Mouse (Mus musculus) liver, embryonic 12.5 days (tissue): Measurements from ENCODE around the gene Dap. TPM values are rescaled to one million over a fixed set of nuclear protein-coding genes. Genes with fewer than 3 reads are reported as not detected.

ENCODE experiments used
- ATAC-seq: fragments of 200-750 bp; cut with Nextera tagmentation; 2 replicates; pipeline ENCODE4 v1.8.0; 2017; ENCODE audit warnings: moderate number of reproducible peaks, mild to moderate bottlenecking, moderate library complexity
- H3K27ac ChIP-seq: fragments of 300-500 bp; sonication (generic); 2 replicates; pipeline ENCODE4 v1.5.1; 2016; ENCODE audit warnings: mild to moderate bottlenecking
- H3K27me3 ChIP-seq: fragments of 300-500 bp; sonication (generic); replicated peaks from 2 replicates; pipeline ENCODE4 v1.6.1; 2016; ENCODE audit warnings: mild to moderate bottlenecking, moderate library complexity
- H3K36me3 ChIP-seq: fragments of 300-500 bp; sonication (generic); 2 replicates; pipeline ENCODE4 v1.6.1; 2016; ENCODE audit warnings: mild to moderate bottlenecking, moderate library complexity
- H3K4me1 ChIP-seq: fragments of 300-500 bp; sonication (generic); 2 replicates; pipeline ENCODE4 v1.6.1; 2016
- H3K4me2 ChIP-seq: fragments of 300-500 bp; sonication (generic); 2 replicates; pipeline ENCODE4 v1.6.1; 2016; ENCODE audit warnings: mild to moderate bottlenecking, moderate library complexity
- H3K4me3 ChIP-seq: fragments of 300-500 bp; sonication (generic); 2 replicates; pipeline ENCODE4 v1.5.1; 2016; ENCODE audit warnings: mild to moderate bottlenecking, moderate library complexity
- H3K9ac ChIP-seq: fragments of 300-500 bp; sonication (generic); 2 replicates; pipeline ENCODE4 v1.6.1; 2016; ENCODE audit warnings: mild to moderate bottlenecking, moderate library complexity
- H3K9me3 ChIP-seq: fragments of 300-500 bp; sonication (generic); replicated peaks from 2 replicates; pipeline ENCODE4 v1.6.1; 2016; ENCODE audit warnings: mild to moderate bottlenecking, moderate library complexity
- WGBS: fragments of 180-500 bp; shearing (Covaris S2); methylation state at CpG from one replicate; pipeline ENCODE4 v1.1.7; 2016; ENCODE audit not compliant: insufficient replicate concordance; 5-methylcytosine and 5-hydroxymethylcytosine counted together
- polyA plus RNA-seq: library from polyadenylated mRNA; unstranded; fragments of >200 nt; fragmentation: Nextera tagmentation; extraction: Ambion mirVana; gene quantifications from 2 replicates; pipeline ENCODE4 v1.2.1, GENCODE M21; 2016

The Dap gene
- polyA plus RNA-seq, result 43.3 and 44.3 TPM in 2 replicates

DNA sequence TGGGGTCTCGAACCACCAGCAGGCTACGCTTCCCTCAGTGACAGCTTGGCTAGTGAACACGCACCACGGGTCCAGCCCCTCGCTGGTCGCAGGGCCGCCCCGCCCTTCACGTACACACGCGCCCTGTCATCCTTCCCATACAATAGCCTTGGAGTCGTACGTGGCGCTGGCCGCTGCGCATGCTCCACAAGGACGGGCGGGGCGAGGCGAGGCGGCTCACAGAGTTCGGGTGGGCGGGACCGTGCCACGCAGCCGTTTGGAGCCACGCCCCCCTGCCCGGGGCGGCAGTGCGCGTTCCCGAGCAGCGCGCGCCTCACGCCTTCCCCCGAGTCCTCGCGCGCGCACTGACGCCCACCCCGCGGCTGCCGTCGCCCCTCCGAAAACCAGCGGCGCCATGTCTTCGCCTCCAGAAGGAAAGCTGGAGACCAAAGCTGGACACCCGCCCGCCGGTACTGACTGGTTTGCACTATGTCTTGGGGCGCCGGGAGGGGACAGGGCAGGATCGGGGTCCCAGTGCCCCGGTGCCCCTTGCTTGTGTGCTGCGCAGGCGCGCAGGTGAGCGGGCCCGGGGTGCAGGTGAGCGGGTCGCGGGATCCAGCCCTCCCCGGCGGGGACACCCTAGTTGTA is at the start of gene Dap:
TSS of gene Dap (plus strand) at position 180 of the 627 bp plus-strand sequence.
- ATAC-seq, result peak; percentile 97
- peak within 1 kb of the TSS; percentile 82 for H3K27ac ChIP-seq
- WGBS, result under 1% methylated on average over 67 of the region's 67 CpGs

DNA sequence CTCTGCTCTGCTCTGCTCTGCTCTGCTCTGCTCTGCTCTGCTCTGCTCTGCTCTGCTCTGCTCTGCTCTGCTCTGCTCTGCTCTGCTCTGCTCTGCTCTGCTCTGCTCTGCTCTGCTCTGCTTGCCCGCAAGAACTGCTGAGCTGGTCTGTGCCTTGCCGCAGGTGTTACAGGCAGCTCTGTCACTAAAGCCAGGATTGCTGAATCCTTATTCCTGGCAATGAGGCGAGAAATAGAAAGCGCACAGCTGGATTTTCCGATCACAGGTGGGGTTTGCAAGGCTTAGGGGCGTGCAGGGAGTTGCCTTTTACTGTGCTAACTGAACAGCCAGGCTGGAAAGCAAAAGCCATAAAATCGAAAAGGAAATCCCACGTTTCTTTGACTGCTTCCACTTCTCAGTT is 47.5 kb upstream of the Dap start:
- Histone ChIP-seq H3K36me3 (no peaks in the 10 kb centered on the region), H3K27me3 (no peaks in the 10 kb centered on the region), H3K9ac (no peak overlapping the region), H3K9me3 (no peaks in the 10 kb centered on the region), H3K4me3 (no peak overlapping the region), H3K27ac (no peak overlapping the region), H3K4me2 (no peak overlapping the region), H3K4me1 (no peaks in the 10 kb centered on the region)
- ATAC-seq, result no peak
- WGBS, result 38% methylated on average over 8 of the region's 8 CpGs

More for the DNA sequence above, at the start of gene Dap:
- Histone ChIP-seq H3K27me3 (no peaks in the 10 kb centered on the region), H3K4me3 (peak within 1 kb of the TSS; percentile 85), H3K4me1 (peaks cover 33% of the 10 kb centered on the region), H3K36me3 (no peaks in the 10 kb centered on the region), H3K9me3 (no peaks in the 10 kb centered on the region), H3K4me2 (peak within 1 kb of the TSS; percentile 98), H3K9ac (peak within 1 kb of the TSS; percentile 94)

- no peak overlapping the region for H3K4me3 ChIP-seq
These were observed 39.3 kb upstream of the Dap start for GRCm38 (mm10) chr15:31184651-31185443.

GRCm38 (mm10) chr15:31185506-31185905 is 38.6 kb upstream of the Dap start:
- Histone ChIP-seq H3K9me3 (no peaks in the 10 kb centered on the region), H3K36me3 (no peaks in the 10 kb centered on the region), H3K9ac (no peak overlapping the region), H3K4me2 (no peak overlapping the region), H3K27ac (no peak overlapping the region), H3K4me3 (no peak overlapping the region), H3K27me3 (no peaks in the 10 kb centered on the region), H3K4me1 (no peaks in the 10 kb centered on the region)
- WGBS, result 76% methylated on average over 5 of the region's 5 CpGs
- ATAC-seq, result no peak

More at GRCm38 (mm10) chr15:31184651-31185443, 39.3 kb upstream of the Dap start:
- Histone ChIP-seq H3K9ac (no peak overlapping the region), H3K4me2 (no peak overlapping the region), H3K9me3 (no peaks in the 10 kb centered on the region), H3K27me3 (no peaks in the 10 kb centered on the region), H3K36me3 (no peaks in the 10 kb centered on the region), H3K27ac (no peak overlapping the region), H3K4me1 (no peaks in the 10 kb centered on the region)
- no peak for ATAC-seq
- 60% methylated on average over 12 of the region's 12 CpGs for WGBS

- H3K27ac ChIP-seq, result no peak overlapping the region
- H3K36me3 ChIP-seq, result no peaks in the 10 kb centered on the region
- no peak overlapping the region for H3K9ac ChIP-seq
- WGBS, result 60% methylated on average over 6 of the region's 6 CpGs
- H3K4me2 ChIP-seq, result no peak overlapping the region
- H3K27me3 ChIP-seq, result no peaks in the 10 kb centered on the region
- no peaks in the 10 kb centered on the region for H3K9me3 ChIP-seq
- no peaks in the 10 kb centered on the region for H3K4me1 ChIP-seq
- H3K4me3 ChIP-seq, result no peak overlapping the region
- no peak for ATAC-seq
These were observed 37.7 kb upstream of the Dap start for GRCm38 (mm10) chr15:31186371-31186901.

- WGBS, result 74% methylated on average over 1 of the region's 1 CpGs
- H3K9me3 ChIP-seq, result no peaks in the 10 kb centered on the region
- H3K27me3 ChIP-seq, result no peaks in the 10 kb centered on the region
- no peaks in the 10 kb centered on the region for H3K36me3 ChIP-seq
- no peak overlapping the region for H3K9ac ChIP-seq
- H3K4me2 ChIP-seq, result no peak overlapping the region
- no peak overlapping the region for H3K27ac ChIP-seq
- H3K4me1 ChIP-seq, result no peaks in the 10 kb centered on the region
- no peak overlapping the region for H3K4me3 ChIP-seq
- no peak for ATAC-seq
These were observed 31.6 kb upstream of the Dap start for GRCm38 (mm10) chr15:31192563-31192962.

- no peak overlapping the region for H3K27ac ChIP-seq
- WGBS, result 68% methylated on average over 6 of the region's 6 CpGs
- H3K4me3 ChIP-seq, result no peak overlapping the region
- H3K9ac ChIP-seq, result no peak overlapping the region
- H3K36me3 ChIP-seq, result no peaks in the 10 kb centered on the region
- no peak overlapping the region for H3K4me2 ChIP-seq
- no peaks in the 10 kb centered on the region for H3K9me3 ChIP-seq
- no peak for ATAC-seq
- H3K27me3 ChIP-seq, result no peaks in the 10 kb centered on the region
- no peaks in the 10 kb centered on the region for H3K4me1 ChIP-seq
These were observed 28.3 kb upstream of the Dap start for GRCm38 (mm10) chr15:31195776-31196175.

DNA sequence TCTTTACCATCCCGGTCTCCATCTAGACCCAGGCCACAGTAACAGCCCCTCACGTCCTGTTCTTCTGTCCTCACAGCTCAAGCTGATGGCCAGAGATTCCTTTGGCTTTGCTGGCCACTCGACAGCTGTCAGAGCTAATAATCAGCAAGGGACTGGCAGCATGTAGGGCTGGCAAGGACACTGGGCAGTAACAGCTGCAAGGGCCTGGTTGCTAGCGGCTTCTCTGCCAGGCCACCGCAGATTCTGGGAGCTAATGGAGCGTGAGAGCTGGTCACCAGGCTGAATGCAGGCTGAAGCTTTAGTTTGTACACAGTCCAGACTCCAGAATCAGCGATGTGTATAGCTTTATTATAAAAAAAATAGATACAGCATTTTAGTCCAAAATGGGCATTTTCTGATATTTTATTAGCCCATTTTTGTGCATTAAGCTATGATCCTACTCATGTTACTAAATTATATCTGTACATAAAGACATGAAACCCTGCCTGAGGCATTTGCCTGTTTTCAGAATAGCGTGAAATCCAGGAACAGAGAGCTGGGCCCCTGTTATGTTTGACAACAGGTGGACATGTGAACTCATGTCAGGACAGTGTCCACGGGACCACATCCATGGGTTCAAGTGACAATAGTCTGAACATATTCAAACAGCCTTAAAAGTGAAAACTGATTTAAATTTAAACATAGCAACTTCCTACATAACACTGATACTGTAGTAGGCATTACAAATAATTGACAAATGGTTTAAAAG is 16.6 kb upstream of the Dap start:
- ATAC-seq, result no peak
- 64% methylated on average over 9 of the region's 9 CpGs for WGBS

GRCm38 (mm10) chr15:31211910-31212309 is 12.2 kb upstream of the Dap start:
- ATAC-seq, result no peak
- H3K9ac ChIP-seq, result no peak overlapping the region
- no peak overlapping the region for H3K27ac ChIP-seq
- H3K9me3 ChIP-seq, result no peaks in the 10 kb centered on the region
- 73% methylated on average over 7 of the region's 7 CpGs for WGBS
- no peaks in the 10 kb centered on the region for H3K27me3 ChIP-seq
- no peaks in the 10 kb centered on the region; the same call in 1 of the 2 replicates for H3K4me1 ChIP-seq
- no peak overlapping the region for H3K4me2 ChIP-seq
- no peaks in the 10 kb centered on the region for H3K36me3 ChIP-seq
- H3K4me3 ChIP-seq, result no peak overlapping the region

More for the DNA sequence above, 16.6 kb upstream of the Dap start:
- no peaks in the 10 kb centered on the region for H3K9me3 ChIP-seq
- no peaks in the 10 kb centered on the region for H3K36me3 ChIP-seq
- no peak overlapping the region for H3K4me3 ChIP-seq
- no peaks in the 10 kb centered on the region for H3K27me3 ChIP-seq
- no peaks in the 10 kb centered on the region for H3K4me1 ChIP-seq
- no peak overlapping the region for H3K4me2 ChIP-seq
- no peak overlapping the region for H3K27ac ChIP-seq
- H3K9ac ChIP-seq, result no peak overlapping the region

GRCm38 (mm10) chr15:31213619-31214270 is 10.4 kb upstream of the Dap start:
- no peak overlapping the region for H3K4me3 ChIP-seq
- WGBS, result 63% methylated on average over 3 of the region's 3 CpGs
- ATAC-seq, result peak; percentile 71
- no peak overlapping the region for H3K9ac ChIP-seq
- H3K27me3 ChIP-seq, result no peaks in the 10 kb centered on the region
- H3K36me3 ChIP-seq, result no peaks in the 10 kb centered on the region
- H3K4me1 ChIP-seq, result peaks cover 4% of the 10 kb centered on the region; the same call in 1 of the 2 replicates
- no peak overlapping the region for H3K27ac ChIP-seq
- no peaks in the 10 kb centered on the region for H3K9me3 ChIP-seq
- no peak overlapping the region for H3K4me2 ChIP-seq

DNA sequence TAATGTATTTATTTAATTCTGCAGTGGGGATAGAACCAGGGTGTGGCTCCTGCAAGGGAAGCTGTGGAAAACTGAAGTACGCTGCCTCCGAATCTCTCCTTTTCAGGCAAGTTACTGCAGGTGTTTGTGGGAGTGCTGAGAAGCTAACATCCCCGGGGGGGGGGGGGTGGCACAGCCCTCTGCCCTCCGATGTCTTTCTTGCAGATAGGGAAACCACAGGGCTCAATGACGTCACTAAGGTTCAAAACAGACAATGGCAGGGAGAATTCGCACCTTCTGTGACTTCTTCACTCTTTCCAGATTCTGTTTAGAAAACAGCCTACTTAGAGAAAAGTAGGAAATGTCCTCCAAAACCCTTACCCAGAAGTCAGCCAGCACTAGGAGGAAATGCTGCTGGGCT is 1.9 kb upstream of the Dap start:
- Histone ChIP-seq H3K4me1 (peaks cover 33% of the 10 kb centered on the region), H3K27me3 (no peaks in the 10 kb centered on the region), H3K36me3 (no peaks in the 10 kb centered on the region), H3K9ac (no peak overlapping the region), H3K27ac (no peak overlapping the region), H3K9me3 (no peaks in the 10 kb centered on the region), H3K4me2 (no peak overlapping the region), H3K4me3 (no peak overlapping the region)
- WGBS, result 52% methylated on average over 6 of the region's 6 CpGs
- ATAC-seq, result no peak
